Mouse (Mus musculus) erythroblast, embryonic 14.5 days (primary cell): Measurements from ENCODE around the gene Tusc2.

Experiments used
- GATA1 ChIP-seq: IDR thresholded peaks from 2 replicates; pipeline ENCODE4 v1.6.1; 2012; ENCODE audit warnings: low read length, inconsistent platforms, mixed read lengths
- TAL1 ChIP-seq: IDR thresholded peaks from 3 replicates; pipeline ENCODE4 v1.6.1; 2012; ENCODE audit warnings: low read length, inconsistent platforms, mixed read lengths

DNA sequence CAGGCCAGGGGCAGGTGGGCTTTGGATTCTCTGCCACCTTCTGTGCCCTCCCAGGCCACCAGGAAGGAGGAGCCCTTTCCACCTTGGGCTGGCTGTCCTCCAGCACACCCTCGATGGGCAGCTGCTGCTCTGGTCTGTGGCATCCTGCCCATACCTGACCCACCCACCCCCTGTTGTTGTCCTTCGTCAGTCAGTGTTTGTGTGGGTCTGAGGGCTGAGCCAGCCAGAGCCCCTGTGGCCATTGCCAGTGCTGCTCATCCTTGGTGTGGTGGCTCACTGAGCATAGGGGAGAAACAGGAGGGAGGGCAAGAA is 40.7 kb upstream of the Tusc2 start:
- no peak for TF ChIP-seq GATA1
- TF ChIP-seq TAL1: no peak
